Mouse (Mus musculus) heart, postnatal 0 days (tissue): ENCODE measurements at regions not wholly inside any gene's neighbourhood (a gene's known extent, or its start where the extent isn't known, plus 50 kb on each side); places are given as distances from the start of the nearest gene placed in this dataset.

ENCODE experiments used
- ATAC-seq: fragments of 200-750 bp; cut with Nextera tagmentation; 2 replicates; pipeline ENCODE4 v1.8.0; 2017; ENCODE audit warnings: low read depth, moderate number of reproducible peaks, moderate library complexity; ENCODE audit not compliant: insufficient read depth
- DNase-seq: peaks from one replicate; pipeline ENCODE4 v3.0.0-alpha.2; 2016; ENCODE audit warnings: low spot score
- H3K27ac ChIP-seq: fragments of 300-500 bp; sonication (generic); 2 replicates; pipeline ENCODE4 v1.5.1; 2014; ENCODE audit warnings: low read depth, mild to moderate bottlenecking
- H3K27me3 ChIP-seq: fragments of 300-500 bp; sonication (generic); 2 replicates; pipeline ENCODE4 v1.6.1; 2014; ENCODE audit warnings: low read length, mixed read lengths; ENCODE audit not compliant: control insufficient read depth, insufficient read depth
- H3K36me3 ChIP-seq: fragments of 300-500 bp; sonication (generic); replicated peaks from 2 replicates; pipeline ENCODE4 v1.6.1; 2014; ENCODE audit warnings: low read length, mixed read lengths; ENCODE audit not compliant: control insufficient read depth, insufficient read depth
- H3K4me1 ChIP-seq: fragments of 300-500 bp; sonication (generic); 2 replicates; pipeline ENCODE4 v1.6.1; 2014; ENCODE audit warnings: antibody characterized with exemption; ENCODE audit not compliant: control insufficient read depth, insufficient read depth
- H3K4me2 ChIP-seq: fragments of 300-500 bp; sonication (generic); 2 replicates; pipeline ENCODE4 v1.6.1; 2014; ENCODE audit warnings: low read depth, mild to moderate bottlenecking, low read length, moderate library complexity
- H3K4me3 ChIP-seq: fragments of 300-500 bp; sonication (generic); 2 replicates; pipeline ENCODE4 v1.5.1; 2014; ENCODE audit warnings: low read depth, low read length
- H3K9ac ChIP-seq: fragments of 300-500 bp; sonication (generic); replicated peaks from 2 replicates; pipeline ENCODE4 v1.6.1; 2014; ENCODE audit warnings: low read depth, low read length, mixed read lengths
- H3K9me3 ChIP-seq: fragments of 300-500 bp; sonication (generic); replicated peaks from 2 replicates; pipeline ENCODE4 v1.6.1; 2016; ENCODE audit warnings: low read length; ENCODE audit not compliant: control insufficient read depth
- CTCF ChIP-seq: IDR thresholded peaks from 2 replicates; pipeline ENCODE4 v1.5.1; 2016; ENCODE audit warnings: antibody characterized with exemption, control low read depth, low read depth
- EP300 ChIP-seq: IDR thresholded peaks from 2 replicates; pipeline ENCODE4 v1.6.1; 2016; ENCODE audit warnings: antibody characterized with exemption, low read depth
- WGBS: fragments of 180-500 bp; shearing (Covaris S2); extraction: QIAGEN DNeasy Blood & Tissue Kit; methylation state at CpG from one replicate; pipeline ENCODE4 v1.1.7; 2014; 5-methylcytosine and 5-hydroxymethylcytosine counted together

DNA sequence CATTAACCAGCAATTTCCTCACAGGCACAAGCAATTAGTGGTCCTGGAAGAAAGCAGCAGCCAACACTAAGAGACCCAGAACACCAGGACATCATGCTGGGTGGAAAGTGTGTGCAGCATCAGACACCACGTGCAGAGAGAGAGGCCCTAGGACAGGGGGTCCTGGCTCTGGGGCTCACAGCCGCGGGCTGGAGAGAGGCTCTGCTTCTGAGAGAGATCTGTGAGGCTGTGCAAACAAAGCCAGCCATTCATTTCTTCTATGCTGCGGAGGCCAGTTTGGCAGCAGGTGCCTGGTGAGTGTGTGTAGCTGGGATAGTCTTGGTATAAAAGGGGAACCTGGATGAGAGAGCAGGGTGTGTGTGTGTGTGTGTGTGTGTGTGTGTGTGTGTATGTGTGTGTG is 257.7 kb upstream of the Rnaseh2b start:
- Histone ChIP-seq H3K9me3 (no peaks in the 10 kb centered on the region), H3K27ac (no peak overlapping the region), H3K4me1 (peaks cover 4% of the 10 kb centered on the region), H3K36me3 (no peaks in the 10 kb centered on the region), H3K27me3 (no peaks in the 10 kb centered on the region), H3K4me2 (no peak overlapping the region), H3K9ac (no peak overlapping the region), H3K4me3 (no peak overlapping the region)
- no peak for DNase-seq
- TF ChIP-seq CTCF (no peak), EP300 (no peak)
- ATAC-seq: no peak
- WGBS: 62% methylated on average over 4 of the region's 4 CpGs

DNA sequence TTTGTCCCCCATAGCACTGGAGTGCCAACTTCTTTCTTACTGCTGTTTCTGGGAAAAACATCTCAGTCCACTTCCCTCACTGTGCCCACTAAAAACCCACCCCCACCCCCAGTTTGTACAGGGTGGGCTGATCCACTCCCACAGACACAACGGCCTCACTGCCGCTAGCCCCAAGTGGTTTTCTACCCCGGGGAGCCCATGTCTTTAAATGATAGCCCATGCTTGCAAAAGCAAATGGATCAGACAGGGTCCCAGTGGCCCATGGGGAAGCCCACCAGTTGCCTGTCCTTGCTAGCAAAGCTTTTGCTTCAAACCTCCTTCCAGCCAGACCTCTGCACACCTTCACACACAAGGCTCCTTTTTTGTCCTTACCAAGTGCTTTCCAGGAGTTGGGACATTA is 257.0 kb upstream of the Rnaseh2b start:
- H3K4me3 ChIP-seq: no peak overlapping the region
- ATAC-seq (no peak), DNase-seq (no peak)
- no peak overlapping the region for H3K9ac ChIP-seq
- peaks cover 4% of the 10 kb centered on the region for H3K4me1 ChIP-seq
- no peaks in the 10 kb centered on the region for H3K27me3 ChIP-seq
- H3K27ac ChIP-seq: no peak overlapping the region
- no peak for TF ChIP-seq EP300
- no peak for TF ChIP-seq CTCF
- WGBS: 86% methylated on average over 3 of the region's 3 CpGs
- H3K4me2 ChIP-seq: no peak overlapping the region
- no peaks in the 10 kb centered on the region for H3K9me3 ChIP-seq
- H3K36me3 ChIP-seq: no peaks in the 10 kb centered on the region

DNA sequence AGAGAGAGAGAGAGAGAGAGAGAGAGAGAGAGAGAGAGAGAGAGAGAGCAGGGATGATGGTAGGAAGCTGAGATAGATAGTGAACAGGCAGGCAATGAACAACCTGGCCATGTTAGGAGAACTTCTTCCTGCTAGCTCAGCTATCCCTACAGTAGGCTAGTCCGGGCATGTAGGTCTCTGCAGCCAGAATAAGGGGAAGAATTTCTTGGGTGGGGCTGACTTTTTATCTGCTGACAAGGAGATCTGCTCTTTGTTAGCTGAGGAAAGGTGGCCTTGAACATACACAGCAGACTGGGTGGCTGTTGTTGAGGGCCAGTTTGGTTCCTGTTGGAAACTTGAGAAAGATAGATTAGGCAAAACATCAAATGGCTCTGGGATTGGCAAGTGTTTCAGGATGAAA is 254.9 kb upstream of the Rnaseh2b start:
- no peak for TF ChIP-seq EP300
- no peak for TF ChIP-seq CTCF
- Histone ChIP-seq H3K4me1 (peaks cover 4% of the 10 kb centered on the region), H3K4me2 (no peak overlapping the region), H3K9ac (no peak overlapping the region), H3K4me3 (no peak overlapping the region), H3K27ac (no peak overlapping the region), H3K9me3 (no peaks in the 10 kb centered on the region), H3K27me3 (no peaks in the 10 kb centered on the region), H3K36me3 (no peaks in the 10 kb centered on the region)
- DNase-seq: no peak
- no peak for ATAC-seq
- WGBS: 46% methylated on average over 1 of the region's 1 CpGs

DNA sequence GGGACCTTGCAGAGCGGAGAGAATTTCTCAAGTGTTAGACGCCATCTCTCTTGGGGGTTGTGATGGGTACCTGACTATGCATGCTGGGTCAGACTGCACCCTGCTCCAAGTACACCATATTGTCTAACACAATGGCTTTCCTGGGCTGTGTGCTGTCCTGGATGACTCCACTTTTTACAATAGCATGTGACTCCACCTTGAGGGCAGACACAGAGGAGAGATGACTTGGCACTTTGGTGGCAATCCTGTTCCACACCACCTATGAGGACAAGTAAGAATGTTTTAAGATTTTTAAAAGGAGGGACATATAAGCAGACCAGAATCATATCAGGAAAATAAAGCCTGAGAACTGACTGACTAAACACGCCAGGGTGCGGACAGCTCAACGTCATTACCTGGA is 254.5 kb upstream of the Rnaseh2b start:
- H3K9ac ChIP-seq: no peak overlapping the region
- no peaks in the 10 kb centered on the region for H3K27me3 ChIP-seq
- H3K27ac ChIP-seq: no peak overlapping the region
- TF ChIP-seq CTCF (no peak), EP300 (no peak)
- H3K4me1 ChIP-seq: peaks cover 4% of the 10 kb centered on the region
- H3K4me2 ChIP-seq: no peak overlapping the region
- no peaks in the 10 kb centered on the region for H3K9me3 ChIP-seq
- H3K4me3 ChIP-seq: no peak overlapping the region
- 67% methylated on average over 5 of the region's 5 CpGs for WGBS
- ATAC-seq: no peak
- DNase-seq: no peak
- H3K36me3 ChIP-seq: no peaks in the 10 kb centered on the region

DNA sequence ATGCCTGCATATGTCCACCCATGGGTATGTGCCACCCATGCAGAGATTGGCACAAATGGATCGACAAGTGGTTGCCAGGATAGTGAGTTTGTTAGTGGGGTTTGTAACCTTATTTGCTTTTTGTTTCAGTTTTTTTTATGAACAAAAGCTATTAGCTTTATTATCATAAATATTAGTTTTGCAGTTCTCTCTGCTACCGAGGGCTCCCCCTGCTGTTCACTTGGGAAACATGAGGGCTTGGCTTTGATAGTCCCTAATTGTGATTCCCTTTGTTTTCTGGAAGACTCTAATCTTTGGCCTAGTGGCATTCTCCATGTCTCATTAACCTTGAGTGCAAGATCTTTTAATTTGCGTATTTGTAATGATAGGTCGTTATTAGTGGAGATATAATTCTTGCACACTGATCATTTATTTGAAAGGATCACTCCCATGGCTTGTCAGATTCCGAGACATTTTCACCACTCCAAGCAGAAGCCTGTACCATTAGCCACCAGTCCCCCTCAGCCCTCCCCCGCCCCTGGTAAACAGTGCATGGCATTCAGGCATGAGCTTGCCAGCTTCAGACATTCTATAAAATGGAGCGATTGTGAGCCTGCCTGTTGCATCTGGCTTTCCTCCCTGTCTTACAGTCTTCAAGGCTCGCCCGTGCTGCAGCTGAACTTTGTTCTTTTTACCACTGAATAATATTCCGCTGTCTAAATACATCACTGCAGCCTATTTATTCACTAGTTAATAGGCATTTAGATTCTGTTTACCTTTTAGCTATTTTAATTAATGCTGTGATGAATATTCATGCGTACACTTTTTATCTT is 249.9 kb upstream of the Rnaseh2b start:
- Histone ChIP-seq H3K4me2 (no peak overlapping the region), H3K27me3 (no peaks in the 10 kb centered on the region), H3K9ac (no peak overlapping the region), H3K4me1 (peaks cover 4% of the 10 kb centered on the region), H3K36me3 (no peaks in the 10 kb centered on the region), H3K9me3 (no peaks in the 10 kb centered on the region), H3K4me3 (no peak overlapping the region), H3K27ac (no peak overlapping the region)
- 64% methylated on average over 11 of the region's 11 CpGs for WGBS
- no peak for TF ChIP-seq EP300
- TF ChIP-seq CTCF: peak; percentile 74
- DNase-seq: peak; percentile 26
- no peak for ATAC-seq

DNA sequence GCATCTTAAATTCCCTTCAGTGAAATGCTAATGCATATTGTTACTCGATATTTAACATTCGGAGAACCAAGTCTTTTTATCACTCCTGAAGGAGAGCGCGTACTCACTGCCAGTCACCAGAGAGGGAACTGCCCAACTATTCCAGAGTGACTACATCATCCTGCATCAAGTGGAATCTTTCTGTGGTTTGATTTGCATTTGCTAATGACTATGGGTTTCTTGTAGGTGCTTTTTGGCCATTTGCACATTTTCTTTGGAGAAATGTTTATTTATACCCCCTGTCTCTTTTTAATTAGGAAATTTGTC is 249.3 kb upstream of the Rnaseh2b start:
- peaks cover 3% of the 10 kb centered on the region for H3K4me1 ChIP-seq
- WGBS: 79% methylated on average over 4 of the region's 4 CpGs
- no peaks in the 10 kb centered on the region for H3K36me3 ChIP-seq
- H3K4me3 ChIP-seq: no peak overlapping the region
- ATAC-seq (no peak), DNase-seq (no peak)
- H3K27ac ChIP-seq: no peak overlapping the region
- no peaks in the 10 kb centered on the region for H3K27me3 ChIP-seq
- no peak overlapping the region for H3K9ac ChIP-seq
- TF ChIP-seq EP300 (no peak), CTCF (no peak)
- no peaks in the 10 kb centered on the region for H3K9me3 ChIP-seq
- no peak overlapping the region for H3K4me2 ChIP-seq
